Mouse (Mus musculus) common myeloid progenitor, adult 5-6 weeks (primary cell): ENCODE measurements around the gene Tagap1. TPM values are rescaled to one million over a fixed set of nuclear protein-coding genes. Genes with fewer than 3 reads are reported as not detected.
A peak's percentile ranks its signal among the peaks of the same experiment; 100 is the strongest.
"Not testable (repeated sequence)": the region's sequence is repeated elsewhere in the genome, so short reads cannot be mapped to it uniquely, and the experiment has no call there.

Source experiments
- ATAC-seq: replicated peaks from 2 replicates; pipeline ENCODE4 v1.8.0; 2016; ENCODE audit warnings: low read depth, mild to moderate bottlenecking, moderate TSS enrichment, inconsistent platforms; ENCODE audit not compliant: poor library complexity, severe bottlenecking
- total RNA-seq: library from RNA; stranded (forward); fragments of 200-1000, 187-1606 nt; gene quantifications from 2 replicates; pipeline ENCODE4 v1.2.3, GENCODE M21; 2017

The Tagap1 gene
- total RNA-seq, 1 experiment from 2014 or later: 40.2 TPM

DNA sequence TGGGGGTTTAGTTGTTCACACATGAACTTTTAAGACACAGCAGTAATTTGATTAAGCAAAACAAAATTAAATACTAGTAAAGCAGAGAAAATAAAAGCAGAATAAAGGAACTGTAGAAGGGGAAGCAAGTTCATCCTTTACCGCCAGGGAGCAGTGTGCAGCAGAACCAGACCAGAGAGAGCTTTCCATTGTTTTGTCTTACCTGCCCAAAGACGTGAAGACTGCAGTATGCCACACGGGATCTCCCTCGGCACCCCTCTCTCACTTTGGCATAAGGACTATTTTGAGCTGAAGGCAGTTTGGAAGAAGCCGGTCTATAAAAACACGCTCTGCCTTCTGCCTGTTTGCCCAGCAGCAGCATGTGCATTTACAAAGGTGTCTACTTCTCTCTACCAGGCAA is 4.4 kb upstream of the Tagap1 start:
- ATAC-seq: not testable (repeated sequence)

DNA sequence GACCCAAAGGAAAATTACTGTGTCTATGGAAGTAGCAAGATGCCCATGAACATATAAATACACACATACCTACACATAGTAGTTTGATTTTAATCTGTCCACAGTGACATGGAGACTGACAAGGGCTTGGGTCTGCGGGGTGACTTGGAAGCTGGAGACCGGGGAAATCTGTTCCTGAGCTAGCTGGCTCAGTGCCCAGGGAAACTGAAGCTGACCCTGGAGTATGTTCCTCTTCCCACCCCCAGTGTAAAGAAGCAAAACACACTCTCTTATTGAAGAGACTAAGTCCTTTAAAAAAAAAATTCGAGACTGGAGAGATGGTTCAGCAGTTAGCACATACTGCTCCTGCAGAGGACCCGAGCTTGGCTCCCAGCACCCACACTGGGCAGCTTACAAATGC is 2.0 kb upstream of the Tagap1 start:
- not testable (repeated sequence) for ATAC-seq

DNA sequence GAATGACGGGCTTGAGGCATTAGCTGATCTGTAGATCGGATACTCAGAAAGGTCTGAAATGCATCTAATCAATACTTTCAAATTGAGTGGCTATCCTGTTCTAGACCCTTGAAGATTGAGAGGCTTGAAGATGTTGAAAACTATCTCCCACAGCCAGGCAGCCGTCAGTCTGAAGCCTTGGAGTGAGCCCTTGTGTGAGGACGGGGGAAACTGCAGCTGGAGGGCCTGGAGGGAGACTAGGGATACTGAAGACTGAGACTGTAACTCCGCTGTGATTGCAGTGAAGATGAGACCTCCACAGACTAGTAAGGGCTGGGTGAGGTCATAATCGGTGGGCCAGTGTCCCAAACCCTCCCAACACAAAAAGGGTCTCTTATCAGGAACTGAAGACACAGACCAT is 1.4 kb upstream of the Tagap1 start:
- not testable (repeated sequence) for ATAC-seq

- ATAC-seq: peak; percentile 86
Measured at GRCm38 (mm10) chr17:6961181-6962000, 435 bp upstream of the Tagap1 start.

DNA sequence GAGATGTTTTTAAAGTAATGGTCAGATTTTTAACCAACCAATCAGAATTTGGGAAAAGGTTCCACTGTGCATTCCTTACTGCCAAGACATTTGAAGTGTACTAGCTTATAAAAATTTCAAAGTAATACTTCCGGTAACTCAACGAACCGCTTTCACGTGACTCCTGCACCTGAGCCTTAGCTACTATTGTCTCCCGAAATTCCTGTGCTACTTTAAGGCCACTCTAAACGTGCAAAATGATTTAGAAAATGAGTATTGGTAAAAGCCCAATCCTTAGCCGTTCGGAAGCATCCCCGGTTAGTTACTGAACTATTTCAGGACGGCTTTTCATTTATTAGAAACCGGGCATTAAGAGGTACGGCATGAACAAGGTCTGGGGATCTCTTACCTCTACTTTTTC is 607 bp downstream of the Tagap1 start:
- not testable (repeated sequence) for ATAC-seq

GRCm38 (mm10) chr17:6959543-6960259 is 1.3 kb downstream of the Tagap1 start:
- not testable (repeated sequence) for ATAC-seq

GRCm38 (mm10) chr17:6958881-6959280 is 2.1 kb downstream of the Tagap1 start:
- ATAC-seq: not testable (repeated sequence)

GRCm38 (mm10) chr17:6948769-6949228 is 12.2 kb downstream of the Tagap1 start:
- ATAC-seq: peak; percentile 84; the same call in 1 of the 2 replicates

GRCm38 (mm10) chr17:6947984-6948768 is 12.8 kb downstream of the Tagap1 start, which contains the start of gene Rsph3b:
Rsph3b (minus strand) TSS chr17:6948682.
- ATAC-seq: peak; percentile 74

DNA sequence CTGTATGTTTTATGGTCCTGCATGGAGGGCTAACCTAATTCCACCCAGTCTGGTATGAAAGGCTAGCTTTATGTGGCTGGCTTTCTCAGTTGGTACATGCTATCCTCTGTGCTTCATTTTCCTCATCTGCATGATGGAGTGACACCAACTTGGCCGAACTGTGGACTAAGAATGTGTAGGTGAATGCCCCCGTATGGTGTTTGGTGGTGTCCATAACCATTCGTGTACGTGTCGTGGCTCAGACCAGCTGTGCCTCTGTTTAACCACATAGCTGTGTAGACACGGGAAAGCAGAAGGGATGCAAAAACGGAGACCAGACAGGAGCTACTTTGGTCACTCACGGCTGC is 13.3 kb downstream of the Tagap1 start:
- not testable (repeated sequence) for ATAC-seq

DNA sequence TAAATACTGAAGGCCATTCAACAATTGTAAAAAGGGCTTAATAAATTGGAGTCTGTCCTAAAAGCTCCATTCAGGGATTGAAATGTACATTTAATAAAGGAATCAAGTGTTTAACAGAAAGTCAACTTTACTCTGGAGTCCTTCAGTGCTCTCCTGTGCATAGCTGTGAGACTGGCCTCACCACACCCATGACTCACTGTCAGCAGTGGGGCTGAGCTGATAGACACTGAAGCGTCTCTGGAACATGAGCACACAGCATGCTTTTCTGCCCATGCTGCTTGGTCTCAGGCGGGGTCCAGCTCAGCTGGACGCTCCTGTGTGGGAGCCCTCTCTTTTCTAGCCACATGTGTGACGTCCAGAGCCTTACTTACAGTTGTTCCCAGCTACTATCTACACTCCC is 18.4 kb downstream of the Tagap1 start:
- not testable (repeated sequence) for ATAC-seq

DNA sequence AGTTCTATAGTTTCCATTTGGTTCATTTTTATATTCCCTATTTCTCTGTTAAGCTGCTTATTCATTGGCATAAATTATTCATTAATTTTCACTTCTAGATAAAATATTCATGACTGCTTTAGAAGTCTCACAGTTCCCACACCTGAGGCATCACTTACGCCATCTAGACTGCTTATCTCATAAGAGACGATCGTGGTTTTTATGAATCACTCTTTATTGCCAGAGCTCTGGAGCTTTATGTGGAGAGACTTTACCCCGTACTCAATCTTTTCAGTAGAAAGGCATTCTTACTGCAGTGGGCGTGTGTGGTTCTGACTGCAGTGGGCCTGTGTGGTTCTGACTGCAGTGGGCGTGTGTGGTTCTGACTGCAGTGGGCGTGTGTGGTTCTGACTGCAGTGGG is 29.3 kb downstream of the Tagap1 start:
- ATAC-seq: not testable (repeated sequence)

DNA sequence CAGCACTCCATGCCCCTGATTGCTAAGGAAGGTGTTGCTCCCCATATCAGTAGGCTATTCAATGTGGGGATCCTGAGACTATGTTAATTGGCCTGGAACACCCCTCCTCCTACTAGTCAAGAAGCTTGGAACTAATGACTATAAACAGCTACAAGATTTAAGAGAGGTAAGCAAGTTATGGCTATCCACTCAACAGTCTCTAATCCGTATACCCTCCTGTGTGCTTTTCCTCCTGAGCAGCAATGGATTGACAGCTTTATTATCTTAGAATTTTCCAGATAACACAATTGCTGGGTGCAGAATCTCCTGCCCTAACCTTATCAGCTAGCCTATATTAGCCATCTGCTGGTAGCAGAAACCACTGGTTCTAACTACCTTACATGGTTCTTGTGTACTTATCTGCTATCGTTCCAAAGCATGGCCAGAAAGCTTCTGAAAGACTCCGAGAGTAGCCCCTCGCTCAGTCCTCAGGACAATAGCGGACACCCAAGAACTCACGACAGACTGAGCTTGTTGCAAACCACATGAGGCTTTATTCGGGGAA is 40.5 kb downstream of the Tagap1 start:
- peak; percentile 76 for ATAC-seq

DNA sequence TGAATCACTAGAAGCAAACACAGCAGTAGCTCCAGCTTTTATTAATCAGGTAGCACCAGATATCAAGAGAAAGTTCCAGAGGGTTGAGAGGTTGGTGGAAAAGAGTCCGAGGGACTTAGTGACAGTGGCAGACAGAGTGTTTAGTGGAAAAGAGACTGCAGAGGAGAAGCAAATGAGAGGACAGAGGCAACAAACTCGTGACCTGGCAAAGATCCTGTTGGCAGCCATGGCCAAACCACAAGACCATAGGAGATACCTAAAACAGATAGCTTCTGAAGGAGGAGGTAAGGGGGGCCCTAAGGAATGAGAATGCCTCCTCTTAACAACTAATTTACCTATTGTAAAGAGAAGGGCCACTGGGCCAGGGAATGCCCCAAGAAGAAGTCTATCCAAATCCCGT is 41.6 kb downstream of the Tagap1 start:
- ATAC-seq: peak; percentile 67

- not testable (repeated sequence) for ATAC-seq
Measured at GRCm38 (mm10) chr17:6915282-6915681, 45.7 kb downstream of the Tagap1 start.

GRCm38 (mm10) chr17:6914066-6914465 is 46.9 kb downstream of the Tagap1 start:
- ATAC-seq: not testable (repeated sequence)
